Mouse (Mus musculus) cerebellum, postnatal 10 days (tissue): ENCODE results near the gene Ckap2l.

Source experiments
- DNase-seq, 2 experiments: peaks; one replicate each; pipeline ENCODE4 v3.0.0; 2021; ENCODE audit warnings: mixed read lengths in 2 of 2

Ckap2l gene

GRCm38 (mm10) chr2:129233803-129234477 lies 63.1 kb downstream of the Ckap2l start:
- DNase-seq: no peak

- no peak for DNase-seq
These were observed 63.8 kb downstream of the Ckap2l start for GRCm38 (mm10) chr2:129233218-129233617.

- DNase-seq: peak; percentile 16 to 20
These were observed 64.5 kb downstream of the Ckap2l start for GRCm38 (mm10) chr2:129232484-129232883.

GRCm38 (mm10) chr2:129232023-129232422 lies 65.0 kb downstream of the Ckap2l start:
- peak; percentile 20 to 47 for DNase-seq

- DNase-seq: no peak
These were observed 67.7 kb downstream of the Ckap2l start for GRCm38 (mm10) chr2:129229316-129229715.

- DNase-seq: no peak
These were observed 68.4 kb downstream of the Ckap2l start for GRCm38 (mm10) chr2:129228571-129228970.

- no peak for DNase-seq
These were observed 69.3 kb downstream of the Ckap2l start for GRCm38 (mm10) chr2:129227709-129228108.

- DNase-seq: no peak
These were observed 69.9 kb downstream of the Ckap2l start for GRCm38 (mm10) chr2:129227011-129227529.

GRCm38 (mm10) chr2:129226296-129226851 lies 70.6 kb downstream of the Ckap2l start:
- no peak for DNase-seq

- no peak for DNase-seq
These were observed 71.7 kb downstream of the Ckap2l start for GRCm38 (mm10) chr2:129225251-129225819.

- no peak for DNase-seq
These were observed 72.8 kb downstream of the Ckap2l start for GRCm38 (mm10) chr2:129224178-129224577.

GRCm38 (mm10) chr2:129221097-129221632 lies 75.8 kb downstream of the Ckap2l start:
- DNase-seq: peak in 1 of 2 experiments; percentile 21

GRCm38 (mm10) chr2:129218537-129219105 lies 78.4 kb downstream of the Ckap2l start:
- no peak for DNase-seq
